Mouse (Mus musculus) megakaryocyte, embryonic 14.5 days (primary cell): ENCODE results near the gene Jak3. TPM values are rescaled to one million over a fixed set of nuclear protein-coding genes. Genes with fewer than 3 reads are reported as not detected.
A peak's percentile ranks its signal among the peaks of the same experiment; 100 is the strongest.

Experiments
- H3K27me3 ChIP-seq: replicated peaks from 2 replicates; pipeline ENCODE3; 2012; ENCODE audit warnings: inconsistent platforms
- H3K36me3 ChIP-seq: replicated peaks from 2 replicates; pipeline ENCODE3; 2012; ENCODE audit warnings: low read length, inconsistent platforms, mixed read lengths
- H3K4me1 ChIP-seq: 2 replicates; pipeline ENCODE4 v1.6.1; 2012; ENCODE audit warnings: inconsistent platforms
- H3K4me3 ChIP-seq: replicated peaks from 2 replicates; pipeline ENCODE3; 2012; ENCODE audit warnings: moderate library complexity, mild to moderate bottlenecking, inconsistent platforms
- H3K9me3 ChIP-seq: 2 replicates; pipeline ENCODE4 v1.6.1; 2012; ENCODE audit warnings: inconsistent platforms
- FLI1 ChIP-seq: IDR thresholded peaks from 2 replicates; pipeline ENCODE4 v1.6.1; 2012; ENCODE audit warnings: low read length, inconsistent platforms, mixed read lengths
- GATA1 ChIP-seq: IDR thresholded peaks from 3 replicates; pipeline ENCODE4 v1.6.1; 2012; ENCODE audit warnings: mixed read lengths, low read length, inconsistent platforms, borderline replicate concordance
- polyA plus RNA-seq: library from polyadenylated mRNA; stranded (reverse); fragments of >175 nt; gene quantifications from 2 replicates; pipeline ENCODE4 v1.2.3, GENCODE M21; 2012; ENCODE audit warnings: low replicate concordance; ENCODE audit not compliant: insufficient read depth

Jak3 gene
- polyA plus RNA-seq, 1 experiment = 209 TPM

DNA sequence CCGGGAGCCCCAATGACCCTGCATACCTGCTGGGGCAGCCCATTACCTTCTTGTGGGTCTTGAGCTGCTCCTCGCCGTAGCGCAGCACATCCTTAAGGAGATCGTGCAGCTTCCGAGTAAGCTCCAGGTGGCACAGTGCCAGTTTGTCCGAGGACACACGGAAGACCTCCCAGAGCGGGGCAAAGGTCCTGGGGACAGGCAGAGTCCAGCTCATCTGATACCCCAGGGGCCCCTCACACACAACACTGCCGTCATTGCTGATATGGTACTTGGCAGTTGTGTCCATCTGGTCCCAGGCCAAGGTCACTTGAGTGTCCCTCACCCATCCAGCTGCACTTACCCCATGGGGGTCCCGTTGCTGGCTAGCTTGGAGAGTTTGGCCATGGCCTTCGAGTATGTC is 41.0 kb downstream of the Jak3 start:
- Histone ChIP-seq H3K9me3 (no peaks in the 10 kb centered on the region), H3K4me3 (no peak overlapping the region), H3K4me1 (peaks cover 2% of the 10 kb centered on the region), H3K27me3 (peaks cover 19% of the 10 kb centered on the region), H3K36me3 (peaks cover 92% of the 10 kb centered on the region)
- TF ChIP-seq GATA1 (no peak), FLI1 (no peak)

GRCm38 (mm10) chr8:71718252-71718651 is 42.2 kb downstream of the Jak3 start:
- H3K9me3 ChIP-seq = no peaks in the 10 kb centered on the region
- peaks cover 81% of the 10 kb centered on the region for H3K36me3 ChIP-seq
- peaks cover 16% of the 10 kb centered on the region for H3K27me3 ChIP-seq
- H3K4me3 ChIP-seq = no peak overlapping the region
- peaks cover 13% of the 10 kb centered on the region for H3K4me1 ChIP-seq
- TF ChIP-seq FLI1 = no peak
- TF ChIP-seq GATA1 = no peak

DNA sequence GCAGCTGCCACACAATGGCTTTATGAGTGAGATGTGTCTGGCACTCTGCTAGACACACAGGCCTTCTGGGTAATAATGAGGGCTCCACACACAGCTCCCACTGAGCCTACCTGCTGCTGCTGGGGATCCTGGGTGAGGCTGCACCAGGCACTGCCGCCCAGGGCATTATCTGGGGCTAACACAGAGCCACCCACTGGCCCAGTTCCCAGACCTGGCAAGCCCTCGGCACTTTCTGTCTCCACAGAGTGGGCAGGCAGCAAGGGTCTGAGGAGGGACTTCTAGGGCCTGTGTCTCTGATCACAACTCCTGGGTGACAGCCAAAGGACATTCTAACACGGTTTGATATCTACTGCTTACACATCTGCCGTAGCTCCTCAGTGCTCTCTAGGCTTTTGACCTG is 43.1 kb downstream of the Jak3 start:
- Histone ChIP-seq H3K9me3 (no peaks in the 10 kb centered on the region), H3K27me3 (peaks cover 20% of the 10 kb centered on the region), H3K4me3 (no peak overlapping the region), H3K4me1 (peaks cover 23% of the 10 kb centered on the region), H3K36me3 (peaks cover 71% of the 10 kb centered on the region)
- TF ChIP-seq GATA1 (no peak), FLI1 (no peak)

- Histone ChIP-seq H3K9me3 (no peaks in the 10 kb centered on the region), H3K36me3 (peaks cover 63% of the 10 kb centered on the region), H3K4me1 (peaks cover 31% of the 10 kb centered on the region), H3K4me3 (no peak overlapping the region), H3K27me3 (peaks cover 23% of the 10 kb centered on the region)
- TF ChIP-seq FLI1 (no peak), GATA1 (no peak)
These were observed 43.9 kb downstream of the Jak3 start for GRCm38 (mm10) chr8:71719928-71720457.

- peak overlapping the region; percentile 88 for H3K4me3 ChIP-seq
- peaks cover 35% of the 10 kb centered on the region for H3K36me3 ChIP-seq
- peaks cover 54% of the 10 kb centered on the region for H3K4me1 ChIP-seq
- H3K9me3 ChIP-seq = no peaks in the 10 kb centered on the region
- TF ChIP-seq GATA1 (no peak), FLI1 (no peak)
- H3K27me3 ChIP-seq = peaks cover 46% of the 10 kb centered on the region
These were observed 47.0 kb downstream of the Jak3 start for GRCm38 (mm10) chr8:71723047-71723551.

GRCm38 (mm10) chr8:71724389-71724788 is 48.3 kb downstream of the Jak3 start:
- Histone ChIP-seq H3K4me1 (peaks cover 66% of the 10 kb centered on the region), H3K9me3 (no peaks in the 10 kb centered on the region), H3K36me3 (peaks cover 26% of the 10 kb centered on the region), H3K4me3 (peak overlapping the region; percentile 92), H3K27me3 (peaks cover 55% of the 10 kb centered on the region)
- TF ChIP-seq GATA1 (no peak), FLI1 (no peak)

DNA sequence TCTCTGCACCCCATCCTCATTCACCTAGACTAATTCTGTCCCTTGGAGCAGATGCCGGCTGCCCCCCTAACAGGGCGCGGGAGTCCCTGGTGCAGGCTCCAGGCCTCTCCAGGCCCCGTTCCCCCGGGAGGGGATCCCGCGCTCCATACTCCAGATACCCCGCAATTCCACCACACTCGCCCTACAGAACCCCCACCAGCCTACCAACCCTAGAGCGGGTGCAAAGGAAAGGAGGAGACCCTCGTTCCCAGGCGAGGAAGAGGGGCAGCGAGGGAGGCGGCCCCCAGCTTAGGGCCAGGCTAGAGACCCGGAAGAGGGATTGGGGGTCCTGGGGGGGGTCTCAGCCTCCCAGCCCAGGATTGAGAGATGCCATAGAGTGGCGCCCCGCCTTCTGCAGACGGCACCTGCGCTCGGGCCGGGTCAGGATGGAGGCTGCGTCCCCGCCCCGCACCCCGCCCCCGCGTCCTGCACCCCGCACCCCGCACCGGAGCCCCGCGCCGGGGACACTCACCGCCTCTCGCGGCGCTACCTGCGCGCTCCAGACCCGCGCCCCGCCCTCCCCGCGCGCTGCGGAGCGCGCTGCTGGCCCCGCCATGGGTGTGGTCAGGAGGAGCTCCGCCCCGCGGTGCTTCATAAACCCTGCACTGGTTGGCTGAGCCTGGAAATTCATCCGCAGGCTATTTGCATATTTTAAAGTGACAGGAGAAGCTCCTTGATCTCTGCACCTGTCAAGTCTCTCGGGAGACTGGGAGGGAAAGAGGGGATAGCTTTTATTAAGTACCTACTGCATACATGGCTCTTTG is 49.2 kb downstream of the Jak3 start, which contains the start of gene Fcho1:
Gene Fcho1, minus strand, starts transcription at position 595 of the 803 bp plus-strand sequence.
- peaks cover 68% of the 10 kb centered on the region for H3K4me1 ChIP-seq
- peaks cover 59% of the 10 kb centered on the region for H3K27me3 ChIP-seq
- no peaks in the 10 kb centered on the region for H3K9me3 ChIP-seq
- TF ChIP-seq FLI1 = no peak
- TF ChIP-seq GATA1 = no peak
- H3K36me3 ChIP-seq = peaks cover 16% of the 10 kb centered on the region
- peak within 1 kb of the TSS; percentile 92 for H3K4me3 ChIP-seq

GRCm38 (mm10) chr8:71728240-71728785 is 52.2 kb downstream of the Jak3 start:
- Histone ChIP-seq H3K27me3 (peaks cover 65% of the 10 kb centered on the region), H3K4me1 (peaks cover 57% of the 10 kb centered on the region), H3K4me3 (peak overlapping the region; percentile 85), H3K36me3 (no peaks in the 10 kb centered on the region), H3K9me3 (no peaks in the 10 kb centered on the region)
- no peak for TF ChIP-seq FLI1
- no peak for TF ChIP-seq GATA1

DNA sequence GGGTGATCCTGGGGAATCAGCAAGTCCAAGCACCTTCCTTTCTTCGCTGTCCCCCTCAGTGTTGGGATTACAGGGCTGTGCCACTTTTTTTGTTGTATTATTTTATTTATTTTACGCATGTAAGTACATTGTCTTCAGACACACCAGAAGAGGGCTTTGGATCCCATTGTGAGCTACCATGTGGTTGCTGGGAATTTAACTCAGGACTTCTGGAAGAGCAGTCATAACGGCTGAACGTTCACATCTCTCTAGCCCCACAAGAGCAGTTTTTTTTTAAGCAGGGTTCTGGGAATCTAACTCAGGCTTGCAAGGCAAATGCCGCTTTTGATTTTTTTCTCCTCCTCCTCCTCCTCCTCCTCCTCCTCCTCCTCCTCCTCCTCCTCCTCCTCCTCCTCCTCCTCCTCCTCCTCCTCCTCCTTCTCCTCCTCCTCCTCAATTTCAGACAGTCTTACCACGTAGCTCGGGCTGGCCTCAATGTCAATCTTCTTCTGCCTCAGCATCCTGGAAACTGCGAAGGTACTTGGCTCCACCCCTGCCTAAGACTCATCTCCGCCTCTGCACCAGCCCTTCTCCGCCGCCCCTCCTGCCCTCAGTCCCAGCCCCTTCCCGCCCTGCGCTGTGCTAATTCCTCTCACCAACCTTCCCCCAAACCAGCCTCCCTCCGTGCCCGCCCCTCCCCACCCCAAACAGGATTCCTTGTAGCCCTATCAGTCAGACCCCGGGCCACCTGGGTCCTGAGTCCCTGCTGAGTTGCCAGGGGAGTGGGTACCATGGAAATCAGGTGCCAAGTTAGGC is 52.9 kb downstream of the Jak3 start:
- Histone ChIP-seq H3K27me3 (peaks cover 64% of the 10 kb centered on the region), H3K4me3 (peak overlapping the region; percentile 85), H3K36me3 (no peaks in the 10 kb centered on the region), H3K9me3 (no peaks in the 10 kb centered on the region), H3K4me1 (peaks cover 50% of the 10 kb centered on the region)
- TF ChIP-seq GATA1 (no peak), FLI1 (no peak)
